Mouse (Mus musculus): Measurements from ENCODE around the gene Glis2. TPM values are rescaled to one million over a fixed set of nuclear protein-coding genes. Genes with fewer than 3 reads are reported as not detected.

Glis2 gene
- polyA plus RNA-seq, 1 experiment from 2014 or later: 31.0 TPM

- H3K27me3 ChIP-seq (ENCODE audit: control insufficient read depth, insufficient read depth, low read length): no peaks in the 10 kb centered on the region
- WGBS: under 1% methylated on average over 43 of the region's 43 CpGs
These were observed 7.9 kb upstream of the Glis2 start for GRCm38 (mm10) chr16:4586531-4587123.

GRCm38 (mm10) chr16:4587516-4588210 lies 6.8 kb upstream of the Glis2 start:
- no peak overlapping the region; the same call in 1 of the 2 replicates for H3K4me2 ChIP-seq (replicated peaks; ENCODE audit: low read depth, low read length)
- no peaks in the 10 kb centered on the region for H3K27me3 ChIP-seq (ENCODE audit: control insufficient read depth, insufficient read depth, low read length)
- ATAC-seq (ENCODE audit: insufficient number of reproducible peaks, insufficient read depth, low FRiP score, low read depth): no peak
- 52% methylated on average over 5 of the region's 5 CpGs for whole genome bisulfite sequencing
- 0 out of 2 replicates have a peak overlapping the region, but pooled peaks have one; percentile 25 for H3K9ac ChIP-seq (replicated peaks; ENCODE audit: low read depth, low read length)
- peak overlapping the region; percentile 93 for H3K27ac ChIP-seq (ENCODE audit: low read length)
- H3K9me3 ChIP-seq (ENCODE audit: control insufficient read depth, low read depth, low read length): no peaks in the 10 kb centered on the region
- H3K36me3 ChIP-seq (ENCODE audit: control insufficient read depth, insufficient read depth, low read length): peaks cover 4% of the 10 kb centered on the region; the same call in 1 of the 2 replicates
- H3K4me1 ChIP-seq (ENCODE audit: control insufficient read depth, insufficient read depth, low read length): peaks cover 22% of the 10 kb centered on the region
- H3K4me3 ChIP-seq (ENCODE audit: low read depth, low read length): no peak overlapping the region

More at GRCm38 (mm10) chr16:4586531-4587123, 7.9 kb upstream of the Glis2 start:
- H3K9ac ChIP-seq (replicated peaks; ENCODE audit: low read depth, low read length): 0 out of 2 replicates have a peak overlapping the region, but pooled peaks have one; percentile 25
- peaks cover 4% of the 10 kb centered on the region; the same call in 1 of the 2 replicates for H3K36me3 ChIP-seq (ENCODE audit: control insufficient read depth, insufficient read depth, low read length)
- peaks cover 15% of the 10 kb centered on the region for H3K4me1 ChIP-seq (ENCODE audit: control insufficient read depth, insufficient read depth, low read length)
- peak; percentile 99 for ATAC-seq (ENCODE audit: insufficient number of reproducible peaks, insufficient read depth, low FRiP score, low read depth)
- H3K4me3 ChIP-seq (ENCODE audit: low read depth, low read length): peak overlapping the region; percentile 33
- peak overlapping the region; percentile 93 for H3K27ac ChIP-seq (ENCODE audit: low read length)
- peak overlapping the region; percentile 64 for H3K4me2 ChIP-seq (replicated peaks; ENCODE audit: low read depth, low read length)
- H3K9me3 ChIP-seq (ENCODE audit: control insufficient read depth, low read depth, low read length): no peaks in the 10 kb centered on the region

GRCm38 (mm10) chr16:4590236-4590635 lies 4.3 kb upstream of the Glis2 start:
- Histone ChIP-seq H3K27me3 (ENCODE audit: control insufficient read depth, insufficient read depth, low read length) (no peaks in the 10 kb centered on the region), H3K27ac (ENCODE audit: low read length) (no peak overlapping the region), H3K9ac (replicated peaks; ENCODE audit: low read depth, low read length) (no peak overlapping the region), H3K4me1 (ENCODE audit: control insufficient read depth, insufficient read depth, low read length) (peaks cover 32% of the 10 kb centered on the region), H3K4me2 (replicated peaks; ENCODE audit: low read depth, low read length) (no peak overlapping the region), H3K4me3 (ENCODE audit: low read depth, low read length) (no peak overlapping the region), H3K9me3 (ENCODE audit: control insufficient read depth, low read depth, low read length) (no peaks in the 10 kb centered on the region), H3K36me3 (ENCODE audit: control insufficient read depth, insufficient read depth, low read length) (peaks cover 4% of the 10 kb centered on the region; the same call in 1 of the 2 replicates)
- WGBS: 97% methylated on average over 9 of the region's 9 CpGs
- no peak for ATAC-seq (ENCODE audit: insufficient number of reproducible peaks, insufficient read depth, low FRiP score, low read depth)

GRCm38 (mm10) chr16:4592909-4593875 lies 1.3 kb upstream of the Glis2 start:
- peak overlapping the region; percentile 96 for H3K4me2 ChIP-seq (replicated peaks; ENCODE audit: low read depth, low read length)
- 10% methylated on average over 32 of the region's 32 CpGs for WGBS
- H3K9ac ChIP-seq (replicated peaks; ENCODE audit: low read depth, low read length): peak overlapping the region; percentile 88; the same call in 1 of the 2 replicates
- peaks cover 44% of the 10 kb centered on the region for H3K4me1 ChIP-seq (ENCODE audit: control insufficient read depth, insufficient read depth, low read length)
- ATAC-seq (ENCODE audit: insufficient number of reproducible peaks, insufficient read depth, low FRiP score, low read depth): no peak
- H3K4me3 ChIP-seq (ENCODE audit: low read depth, low read length): peak overlapping the region; percentile 89
- H3K36me3 ChIP-seq (ENCODE audit: control insufficient read depth, insufficient read depth, low read length): peaks cover 4% of the 10 kb centered on the region; the same call in 1 of the 2 replicates
- no peaks in the 10 kb centered on the region for H3K27me3 ChIP-seq (ENCODE audit: control insufficient read depth, insufficient read depth, low read length)
- H3K27ac ChIP-seq (ENCODE audit: low read length): peak overlapping the region; percentile 92
- no peaks in the 10 kb centered on the region for H3K9me3 ChIP-seq (ENCODE audit: control insufficient read depth, low read depth, low read length)

- WGBS: 1% methylated on average over 29 of the region's 52 CpGs
- peak; percentile 7; the same call in 1 of the 2 replicates for ATAC-seq (ENCODE audit: insufficient number of reproducible peaks, insufficient read depth, low FRiP score, low read depth)
These were observed 457 bp downstream of the Glis2 start for GRCm38 (mm10) chr16:4594814-4595526.

GRCm38 (mm10) chr16:4595527-4595963 lies 1.0 kb downstream of the Glis2 start:
- Histone ChIP-seq H3K9ac (replicated peaks; ENCODE audit: low read depth, low read length) (peak overlapping the region; percentile 88; the same call in 1 of the 2 replicates), H3K36me3 (ENCODE audit: control insufficient read depth, insufficient read depth, low read length) (peaks cover 2% of the 10 kb centered on the region; the same call in 1 of the 2 replicates), H3K4me2 (replicated peaks; ENCODE audit: low read depth, low read length) (peak overlapping the region; percentile 96), H3K4me1 (ENCODE audit: control insufficient read depth, insufficient read depth, low read length) (peaks cover 66% of the 10 kb centered on the region), H3K27me3 (ENCODE audit: control insufficient read depth, insufficient read depth, low read length) (no peaks in the 10 kb centered on the region), H3K9me3 (ENCODE audit: control insufficient read depth, low read depth, low read length) (no peaks in the 10 kb centered on the region), H3K27ac (ENCODE audit: low read length) (peak overlapping the region; percentile 92; the same call in 1 of the 2 replicates), H3K4me3 (ENCODE audit: low read depth, low read length) (peak overlapping the region; percentile 89)
- WGBS: 2% methylated on average over 5 of the region's 5 CpGs
- 0 out of 2 replicates have a peak, but pooled peaks have one; percentile 9 for ATAC-seq (ENCODE audit: insufficient number of reproducible peaks, insufficient read depth, low FRiP score, low read depth)

More at GRCm38 (mm10) chr16:4594814-4595526, 457 bp downstream of the Glis2 start:
- no peaks in the 10 kb centered on the region for H3K9me3 ChIP-seq (ENCODE audit: control insufficient read depth, low read depth, low read length)
- H3K36me3 ChIP-seq (ENCODE audit: control insufficient read depth, insufficient read depth, low read length): peaks cover 4% of the 10 kb centered on the region; the same call in 1 of the 2 replicates
- H3K27me3 ChIP-seq (ENCODE audit: control insufficient read depth, insufficient read depth, low read length): no peaks in the 10 kb centered on the region
- peak overlapping the region; percentile 92 for H3K27ac ChIP-seq (ENCODE audit: low read length)
- peaks cover 61% of the 10 kb centered on the region for H3K4me1 ChIP-seq (ENCODE audit: control insufficient read depth, insufficient read depth, low read length)
- H3K4me2 ChIP-seq (replicated peaks; ENCODE audit: low read depth, low read length): peak overlapping the region; percentile 96
- peak overlapping the region; percentile 89 for H3K4me3 ChIP-seq (ENCODE audit: low read depth, low read length)
- peak overlapping the region; percentile 88 for H3K9ac ChIP-seq (replicated peaks; ENCODE audit: low read depth, low read length)

DNA sequence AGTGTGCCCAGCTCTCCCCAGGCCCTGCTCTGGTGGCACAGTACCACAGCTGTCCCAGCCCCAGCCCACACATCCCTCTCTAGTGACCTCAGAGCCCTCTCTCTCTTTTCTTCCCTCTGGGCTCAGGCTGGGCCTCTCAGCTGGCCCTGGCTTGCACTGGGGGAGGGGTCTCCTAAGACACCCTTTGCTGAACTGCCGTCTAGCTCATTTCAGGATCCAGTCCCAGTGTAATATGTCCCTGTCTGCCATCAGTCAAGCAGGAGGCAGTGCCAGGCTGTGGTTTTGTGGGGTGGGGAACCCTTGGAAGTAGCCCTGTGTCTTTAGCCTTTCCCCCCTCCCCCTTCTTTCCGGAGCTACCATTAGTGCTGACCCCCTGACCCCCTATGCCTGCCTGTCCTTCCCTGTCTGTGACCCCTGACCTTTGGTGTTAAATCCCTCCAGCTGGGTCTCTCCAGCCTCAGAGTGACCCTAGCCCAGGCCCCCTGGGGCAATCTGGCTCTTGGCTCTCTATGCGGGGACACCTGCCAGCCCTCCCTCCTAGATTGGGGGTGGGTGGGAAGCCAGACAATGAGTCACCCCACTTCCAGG lies 1.7 kb downstream of the Glis2 start:
- no peaks in the 10 kb centered on the region for H3K36me3 ChIP-seq (ENCODE audit: control insufficient read depth, insufficient read depth, low read length)
- peaks cover 73% of the 10 kb centered on the region for H3K4me1 ChIP-seq (ENCODE audit: control insufficient read depth, insufficient read depth, low read length)
- H3K9me3 ChIP-seq (ENCODE audit: control insufficient read depth, low read depth, low read length): no peaks in the 10 kb centered on the region
- 15% methylated on average over 3 of the region's 3 CpGs for WGBS
- peak overlapping the region; percentile 89 for H3K4me3 ChIP-seq (ENCODE audit: low read depth, low read length)
- H3K9ac ChIP-seq (replicated peaks; ENCODE audit: low read depth, low read length): peak overlapping the region; percentile 88; the same call in 1 of the 2 replicates
- peak overlapping the region; percentile 96 for H3K4me2 ChIP-seq (replicated peaks; ENCODE audit: low read depth, low read length)
- peak overlapping the region; percentile 92; the same call in 1 of the 2 replicates for H3K27ac ChIP-seq (ENCODE audit: low read length)
- ATAC-seq (ENCODE audit: insufficient number of reproducible peaks, insufficient read depth, low FRiP score, low read depth): no peak
- no peaks in the 10 kb centered on the region for H3K27me3 ChIP-seq (ENCODE audit: control insufficient read depth, insufficient read depth, low read length)

Measured in stomach, embryonic 14.5 days (tissue).